Mouse (Mus musculus): ENCODE measurements around the gene Stox2. TPM values are rescaled to one million over a fixed set of nuclear protein-coding genes. Genes with fewer than 3 reads are reported as not detected.

Gene Stox2
- total and polyA plus RNA-seq, 3 experiments, result under 0.01 TPM; not detected in 2

DNA sequence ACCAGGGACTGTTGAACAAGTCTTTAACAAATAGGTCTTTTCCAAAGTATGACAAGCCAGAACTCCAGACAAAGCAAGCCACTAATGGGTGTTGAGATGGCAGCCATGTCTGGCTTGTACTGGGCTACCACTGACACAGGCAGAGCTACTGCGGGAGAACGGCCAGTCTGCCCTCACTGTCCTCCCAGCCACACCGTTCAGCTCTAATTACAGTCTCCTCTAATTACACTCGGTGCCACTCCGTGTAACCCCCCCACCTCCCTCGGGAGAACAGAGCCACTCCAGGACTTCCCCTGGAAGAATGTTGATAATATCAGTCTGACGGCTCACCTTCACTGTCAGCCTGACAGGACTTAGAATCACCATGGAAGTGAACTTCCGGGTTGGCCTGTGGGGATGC is 97.1 kb downstream of the Stox2 start:
- H3K9me3 ChIP-seq (replicated peaks; ENCODE audit: insufficient read depth, low read length), result no peaks in the 10 kb centered on the region
- H3K79me2 ChIP-seq (ENCODE audit: control insufficient read depth, insufficient read depth, low read length, poor library complexity), result no peaks in the 10 kb centered on the region
- DNase-seq (ENCODE audit: low read depth, low spot score), result no peak
- TF ChIP-seq CTCF (IDR thresholded peaks at IDR 0.05 in 2 of 3, conservative IDR thresholded peaks at IDR 0.05 in 1 of 3; ENCODE audit: control insufficient read depth in 1 of 3, insufficient read depth in 1 of 3, low read depth in 2 of 3, low read length in 3 of 3, poor library complexity in 1 of 3, severe bottlenecking in 1 of 3) (no peak), POLR2AphosphoS2 (IDR thresholded peaks at IDR 0.05; ENCODE audit: low read length) (no peak), GABPA (IDR thresholded peaks at IDR 0.05; ENCODE audit: low read depth, low read length) (no peak)
- no peak overlapping the region for H3K9ac ChIP-seq (ENCODE audit: control insufficient read depth, low read depth, low read length, poor library complexity, severe bottlenecking)
- H3K27me3 ChIP-seq (ENCODE audit: control insufficient read depth in 1 of 2, insufficient read depth in 2 of 2, low read length in 2 of 2), result no peaks in the 10 kb centered on the region
- no peaks in the 10 kb centered on the region for H3K4me1 ChIP-seq (ENCODE audit: control insufficient read depth in 1 of 2, insufficient read depth in 2 of 2, low read length in 2 of 2)
- H3K27ac ChIP-seq (ENCODE audit: control insufficient read depth, low read depth, low read length), result no peak overlapping the region
- no peaks in the 10 kb centered on the region for H3K36me3 ChIP-seq (ENCODE audit: control insufficient read depth in 1 of 2, insufficient read depth in 2 of 2, low read length in 2 of 2)
- no peak overlapping the region for H3K4me3 ChIP-seq (ENCODE audit: control insufficient read depth in 1 of 2, insufficient read depth in 1 of 2, low read depth in 2 of 2, low read length in 2 of 2)

DNA sequence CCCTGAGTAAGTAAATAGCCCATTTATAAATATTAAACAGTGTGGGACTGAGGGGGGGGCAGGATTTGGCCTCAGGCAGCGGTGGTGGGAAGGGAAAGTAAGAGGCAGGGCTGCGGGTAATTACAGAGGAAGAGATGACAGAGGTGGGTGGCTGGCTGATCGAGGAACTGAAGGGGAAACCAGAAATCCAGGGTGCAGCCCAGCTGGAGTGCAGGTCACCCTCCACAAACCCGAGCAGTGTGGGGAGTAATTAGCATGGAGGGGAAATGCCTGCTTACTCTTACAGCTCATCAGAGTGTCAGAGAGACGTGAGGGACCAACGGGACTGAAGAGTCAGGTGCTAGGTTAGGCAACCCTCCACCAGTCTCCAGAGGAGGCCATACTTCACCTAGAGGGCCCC is 98.4 kb downstream of the Stox2 start:
- Histone ChIP-seq H3K36me3 (ENCODE audit: control insufficient read depth in 1 of 2, insufficient read depth in 2 of 2, low read length in 2 of 2) (no peaks in the 10 kb centered on the region), H3K4me1 (ENCODE audit: control insufficient read depth in 1 of 2, insufficient read depth in 2 of 2, low read length in 2 of 2) (no peaks in the 10 kb centered on the region), H3K27ac (ENCODE audit: control insufficient read depth, low read depth, low read length) (no peak overlapping the region), H3K4me3 (ENCODE audit: control insufficient read depth in 1 of 2, insufficient read depth in 1 of 2, low read depth in 2 of 2, low read length in 2 of 2) (no peak overlapping the region), H3K9me3 (replicated peaks; ENCODE audit: insufficient read depth, low read length) (no peaks in the 10 kb centered on the region), H3K27me3 (ENCODE audit: control insufficient read depth in 1 of 2, insufficient read depth in 2 of 2, low read length in 2 of 2) (no peaks in the 10 kb centered on the region), H3K79me2 (ENCODE audit: control insufficient read depth, insufficient read depth, low read length, poor library complexity) (no peaks in the 10 kb centered on the region), H3K9ac (ENCODE audit: control insufficient read depth, low read depth, low read length, poor library complexity, severe bottlenecking) (no peak overlapping the region)
- DNase-seq (ENCODE audit: low read depth, low spot score), result no peak
- no peak for TF ChIP-seq MYB (IDR thresholded peaks at IDR 0.05; ENCODE audit: low read depth, low read length)
- no peak for TF ChIP-seq GABPA (IDR thresholded peaks at IDR 0.05; ENCODE audit: low read depth, low read length)
- no peak for TF ChIP-seq KAT2A (conservative IDR thresholded peaks at IDR 0.05; ENCODE audit: low read depth, low read length)
- no peak for TF ChIP-seq CHD2 (IDR thresholded peaks at IDR 0.05; ENCODE audit: low read length)
- no peak for TF ChIP-seq USF1 (IDR thresholded peaks at IDR 0.05; ENCODE audit: low read depth, low read length)
- no peak for TF ChIP-seq TBP (IDR thresholded peaks at IDR 0.05; ENCODE audit: low read depth, low read length)
- TF ChIP-seq HCFC1 (IDR thresholded peaks at IDR 0.05; ENCODE audit: low read depth, low read length), result no peak
- no peak for TF ChIP-seq UBTF (IDR thresholded peaks at IDR 0.05; ENCODE audit: borderline replicate concordance, insufficient read depth, low read depth, low read length)
- no peak for TF ChIP-seq E2F4 (IDR thresholded peaks at IDR 0.05; ENCODE audit: borderline replicate concordance, low read depth, low read length)
- TF ChIP-seq MYC (IDR thresholded peaks at IDR 0.05; ENCODE audit: low read depth, low read length), result no peak
- no peak for TF ChIP-seq EP300 (IDR thresholded peaks at IDR 0.05; ENCODE audit: low read depth in 1 of 2, low read length in 2 of 2)
- TF ChIP-seq ZNF384 (IDR thresholded peaks at IDR 0.05; ENCODE audit: low read depth, low read length), result no peak
- no peak for TF ChIP-seq CHD1 (IDR thresholded peaks at IDR 0.05; ENCODE audit: low read depth, low read length)
- no peak for TF ChIP-seq SIN3A (IDR thresholded peaks at IDR 0.05; ENCODE audit: low read length)
- no peak for TF ChIP-seq MXI1 (IDR thresholded peaks at IDR 0.05; ENCODE audit: low read depth, low read length)
- no peak for TF ChIP-seq RCOR1 (IDR thresholded peaks at IDR 0.05; ENCODE audit: low read depth, low read length)
- no peak for TF ChIP-seq ETS1 (IDR thresholded peaks at IDR 0.05; ENCODE audit: low read depth, low read length)

Data from MEL (cell line).